Mouse (Mus musculus) spleen, adult 2 months (tissue): Measurements from ENCODE around the gene Marcks. TPM values are rescaled to one million over a fixed set of nuclear protein-coding genes. Genes with fewer than 3 reads are reported as not detected.
"Not testable (repeated sequence)": the region's sequence is repeated elsewhere in the genome, so short reads cannot be mapped to it uniquely, and the experiment has no call there.

ENCODE experiments used
- DNase-seq, 2 experiments: peaks; one replicate each; pipeline versions ENCODE4 v3.0.0 to v3.0.0-alpha.2; 2012 to 2021; ENCODE audit warnings: low spot score in 2 of 2, low read depth in 1 of 2
- H3K27ac ChIP-seq: fragments of 200-500 bp; 2 replicates; pipeline ENCODE4 v1.5.1; 2012; ENCODE audit warnings: low read length, inconsistent platforms; ENCODE audit not compliant: insufficient read depth
- H3K27me3 ChIP-seq: fragments of 200-500 bp; 2 replicates; pipeline ENCODE4 v1.6.1; 2012; ENCODE audit warnings: mild to moderate bottlenecking, moderate library complexity, low read length, inconsistent platforms; ENCODE audit not compliant: control insufficient read depth, insufficient read depth
- H3K36me3 ChIP-seq: fragments of 200-500 bp; 2 replicates; pipeline ENCODE4 v1.6.1; 2012; ENCODE audit warnings: mild to moderate bottlenecking, low read length, inconsistent platforms; ENCODE audit not compliant: control insufficient read depth, insufficient read depth
- H3K4me1 ChIP-seq: fragments of 200-500 bp; 2 replicates; pipeline ENCODE4 v1.6.1; 2011; ENCODE audit warnings: inconsistent platforms; ENCODE audit not compliant: control insufficient read depth, insufficient read depth, insufficient read length
- H3K4me3 ChIP-seq: fragments of 200-500 bp; 2 replicates; pipeline ENCODE4 v1.5.1; 2011; ENCODE audit warnings: mild to moderate bottlenecking, inconsistent platforms; ENCODE audit not compliant: insufficient read depth, insufficient read length; ENCODE audit errors: extremely low read depth
- CTCF ChIP-seq: fragments of 200-500 bp; IDR thresholded peaks from 2 replicates; pipeline ENCODE4 v1.5.1; 2011; ENCODE audit warnings: mild to moderate bottlenecking, inconsistent platforms; ENCODE audit not compliant: insufficient read depth, insufficient read length, insufficient replicate concordance; ENCODE audit errors: extremely low read depth
- POLR2A ChIP-seq: fragments of 200-500 bp; IDR thresholded peaks from 2 replicates; pipeline ENCODE4 v1.6.1; 2011; ENCODE audit warnings: low read depth, low read length, inconsistent platforms
- WGBS: fragments of 180-500 bp; shearing (Covaris S2); methylation state at CpG from one replicate; pipeline ENCODE4 v1.1.7; 2018; 5-methylcytosine and 5-hydroxymethylcytosine counted together
- polyA plus RNA-seq: library from polyadenylated mRNA; depleted of rRNA; stranded (reverse); fragments of >200 nt; gene quantifications from 2 replicates; pipeline ENCODE4 v1.2.3, GENCODE M21; 2012; rRNA removed

Gene Marcks
- polyA plus RNA-seq, 1 experiment: 30.1 TPM

GRCm38 (mm10) chr10:37093306-37093705, 45.4 kb downstream of the Marcks start:
- TF ChIP-seq CTCF (no peak), POLR2A (no peak)
- no peaks in the 10 kb centered on the region for H3K4me1 ChIP-seq
- no peaks in the 10 kb centered on the region for H3K36me3 ChIP-seq
- no peak overlapping the region for H3K27ac ChIP-seq
- H3K27me3 ChIP-seq: no peaks in the 10 kb centered on the region
- no peak for DNase-seq
- no peak overlapping the region for H3K4me3 ChIP-seq

DNA sequence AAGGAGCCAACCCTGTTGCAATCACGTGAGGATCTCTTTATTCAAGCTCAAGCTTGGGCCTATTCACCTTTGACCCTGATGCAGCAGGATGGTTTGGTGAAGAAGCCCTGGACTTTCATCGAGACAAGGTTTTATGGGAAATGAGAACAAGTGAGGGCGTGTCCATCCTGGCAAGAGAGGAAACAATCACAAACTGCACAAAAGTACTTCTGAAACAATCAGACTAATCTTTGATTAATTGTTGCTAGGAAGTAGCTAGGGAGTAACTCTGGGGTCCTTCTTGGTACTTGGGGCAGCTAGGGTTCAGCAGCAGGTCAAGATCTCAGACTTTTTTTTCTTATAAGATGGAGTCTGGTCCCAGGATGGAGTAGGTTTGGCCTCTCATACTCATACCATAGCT, 48.3 kb downstream of the Marcks start:
- WGBS: 85% methylated on average over 3 of the region's 3 CpGs
- no peak for TF ChIP-seq CTCF

DNA sequence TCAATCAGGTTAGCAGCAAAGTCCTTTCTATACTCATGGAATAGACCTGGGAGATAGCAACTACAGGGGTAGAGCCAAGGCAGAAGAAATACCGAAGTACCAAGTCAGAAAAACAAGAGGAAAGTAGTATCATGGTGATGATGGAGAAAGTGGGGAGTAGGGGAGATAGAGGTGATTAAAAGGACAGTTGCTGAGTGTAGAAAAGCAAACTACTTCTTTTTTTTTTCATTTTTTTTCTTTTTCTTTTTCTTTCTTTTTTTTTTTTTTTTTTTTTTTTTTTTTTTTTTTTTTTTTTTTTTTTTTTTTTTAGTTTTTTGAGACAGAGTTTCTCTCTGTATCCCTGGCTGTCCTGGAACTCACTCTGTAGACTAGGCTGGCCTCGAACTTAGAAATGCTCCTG, 54.6 kb downstream of the Marcks start:
- not testable (repeated sequence) for H3K27me3 ChIP-seq, H3K4me3 ChIP-seq, H3K4me1 ChIP-seq, DNase-seq, H3K36me3 ChIP-seq, H3K27ac ChIP-seq
- WGBS: 86% methylated on average over 2 of the region's 2 CpGs

More for the DNA sequence above, 48.3 kb downstream of the Marcks start:
- Histone ChIP-seq H3K36me3 (no peaks in the 10 kb centered on the region), H3K4me3 (no peak overlapping the region), H3K27me3 (no peaks in the 10 kb centered on the region), H3K4me1 (no peaks in the 10 kb centered on the region), H3K27ac (no peak overlapping the region)
- DNase-seq: no peak

Other genes starting within 250 kb of the Marcks start
- gene Hdac2, start 164.4 kb downstream of the Marcks start, polyA plus RNA-seq: 4.3 and 6.7 TPM in 2 replicates